Comparison of ENCODE assay signal across 7 mouse cellular contexts in the genomic region with DNA sequence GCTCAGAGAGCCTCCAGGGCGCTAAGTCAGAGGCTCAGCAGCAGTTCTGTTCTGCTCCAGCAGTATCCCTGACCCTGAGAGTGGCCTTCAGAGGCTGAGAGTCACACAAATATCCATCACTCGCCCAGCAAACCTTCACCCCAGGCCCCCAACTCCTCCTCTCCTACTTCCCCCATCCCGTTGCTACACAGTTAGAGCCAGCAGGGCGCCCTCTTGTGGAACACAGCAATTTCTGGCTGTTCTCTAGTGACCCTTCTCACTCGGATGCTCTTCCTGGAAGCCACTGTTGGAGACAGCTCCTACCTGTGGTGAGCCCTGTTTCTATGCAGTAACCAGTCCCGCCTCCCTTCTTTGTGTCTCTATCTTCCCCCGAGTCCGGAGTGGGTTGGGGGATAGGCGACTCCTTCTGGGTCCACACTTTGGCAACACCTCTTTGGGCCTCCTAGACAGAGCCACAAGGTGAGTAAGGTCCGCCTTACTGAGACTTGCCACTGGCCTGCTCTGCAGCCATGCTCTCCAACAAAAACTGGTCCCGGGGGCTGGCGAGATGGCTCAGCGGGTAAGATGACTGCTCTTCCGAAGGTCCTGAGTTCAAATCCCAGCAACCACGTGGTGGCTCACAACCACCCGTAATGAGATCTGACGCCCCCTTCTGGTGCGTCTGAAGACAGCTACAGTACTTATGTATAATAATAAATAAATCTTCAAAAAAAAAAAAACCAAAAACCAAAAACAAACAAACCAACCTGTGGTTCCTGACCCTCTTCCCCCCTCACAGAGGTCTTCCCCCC. TPM values are rescaled to one million over a fixed set of nuclear protein-coding genes. Genes with fewer than 3 reads are reported as not detected.
DNase-seq lines count a peak whose midpoint lies in the region.

No protein-coding gene starts in this region.

- intact Hi-C loops in left cerebral cortex, postnatal 25 days (cut with DNase I), result loop anchor here (1.0 to 2.0 kb wide), 2 partner anchors 22 to 47 kb away; no protein-coding TSS in a partner anchor

- DNase-seq in adipocyte (ENCODE audit: low spot score), result peak; percentile 83
- peak; percentile 77 to 85 for DNase-seq in cerebellum, postnatal 4 days (ENCODE audit: low spot score in 2 of 2)
- DNase-seq in gastrocnemius, adult 8-10 months (ENCODE audit: low spot score in 2 of 2), result peak; percentile 66 to 71
- peak; percentile 69 for DNase-seq in hindlimb bud, embryonic 11.5 days (ENCODE audit: extremely low spot score, low read depth, low spot score)
- DNase-seq in left cerebral cortex, postnatal 25 days (ENCODE audit: low spot score in 2 of 2), result peak; percentile 78 to 83
- DNase-seq in mesoderm, embryonic 11.5 days (ENCODE audit: low read depth, low spot score), result peak; percentile 91
- peak; percentile 59 for DNase-seq in skeletal muscle tissue, adult 2 months (ENCODE audit: low read depth, low spot score)

RNA-seq across cellular contexts. Expression of a gene that starts 0.8 kb away (rescaled TPM):
- 10 to 100 TPM; 41.6 to 42.5 (median 42.0) TPM for total RNA-seq in gastrocnemius, adult 8-10 months (2022)
- 100 to 1,000 TPM; 138 to 140 TPM for total RNA-seq in left cerebral cortex, postnatal 25 days (2021)

RNA-seq across cellular contexts. Expression of a gene that starts 3.2 kb away (rescaled TPM):
- total RNA-seq in gastrocnemius, adult 8-10 months (2022), result under 1 TPM; 0.48 to 0.90 (median 0.58) TPM
- total RNA-seq in left cerebral cortex, postnatal 25 days (2021), result 1 to 10 TPM in 1 of 2 experiments, under 1 TPM in 1; 0.76 to 1.3 TPM

RNA-seq across cellular contexts. Expression of a gene that starts 31.0 kb away (rescaled TPM):
- total RNA-seq in gastrocnemius, adult 8-10 months (2022), result 10 to 100 TPM; 22.2 to 26.3 (median 24.3) TPM
- total RNA-seq in left cerebral cortex, postnatal 25 days (2021), result 10 to 100 TPM; 17.4 to 18.8 TPM

RNA-seq across cellular contexts. Expression of a gene that starts 44.8 kb away (rescaled TPM):
- 10 to 100 TPM in 3 of 4 experiments, 1 to 10 TPM in 1; 9.8 to 18.4 (median 12.5) TPM for total RNA-seq in gastrocnemius, adult 8-10 months (2022)
- total RNA-seq in left cerebral cortex, postnatal 25 days (2021), result 100 to 1,000 TPM; 246 TPM

RNA-seq across cellular contexts. Expression of a gene that starts 55.6 kb away (rescaled TPM):
- 1,000 to 10,000 TPM in 3 of 4 experiments, 100 to 1,000 TPM in 1; 952 to 1,087 (median 1,016) TPM for total RNA-seq in gastrocnemius, adult 8-10 months (2022)
- 10 to 100 TPM; 16.4 to 18.2 TPM for total RNA-seq in left cerebral cortex, postnatal 25 days (2021)

Comparison
In these comparisons a context has a peak if more than half of its experiments do, and no peak if none do; other contexts are left out.
1. Peak in every context shown above with its lines: DNase-seq.